ENCODE assay signal across 8 mouse cellular contexts in genomic region chr6:113082229-113082628, GRCm38 (mm10). TPM values are rescaled to one million over a fixed set of nuclear protein-coding genes. Genes with fewer than 3 reads are reported as not detected.
A peak's percentile ranks its signal among the peaks of the same experiment; 100 is the strongest.
DNase-seq lines count a peak whose midpoint lies in the region; ATAC-seq and TF ChIP-seq lines count a peak whose summit lies in the region.

No protein-coding gene starts in this region.

- 0 out of 2 replicates have a peak, but pooled peaks have one; percentile 13 for TF ChIP-seq EP300 in heart, adult 2 months (IDR thresholded peaks at IDR 0.05; ENCODE audit: insufficient read depth, low read depth, low read length)

- H3K4me3 ChIP-seq in heart, adult 2 months, result no peak overlapping the region
- no peak overlapping the region for H3K4me3 ChIP-seq in forebrain, postnatal 0 days (ENCODE audit: low read depth, low read length)
- no peak overlapping the region for H3K4me3 ChIP-seq in neural tube, embryonic 12.5 days

- H3K4me2 ChIP-seq in forebrain, postnatal 0 days (ENCODE audit: low read depth), result peak overlapping the region; percentile 26; the same call in 1 of the 2 replicates
- peak overlapping the region; percentile 51 for H3K4me2 ChIP-seq in neural tube, embryonic 12.5 days (replicated peaks)

- H3K4me1 ChIP-seq in heart, adult 2 months (ENCODE audit: control insufficient read depth, insufficient read depth, low read length), result peaks cover 14% of the 10 kb centered on the region
- H3K4me1 ChIP-seq in forebrain, postnatal 0 days (ENCODE audit: insufficient read depth), result peaks cover 15% of the 10 kb centered on the region
- peaks cover 30% of the 10 kb centered on the region for H3K4me1 ChIP-seq in neural tube, embryonic 12.5 days

- 12% methylated on average over 6 of the region's 6 CpGs for WGBS in heart, adult 2 months
- 8% methylated on average over 6 of the region's 6 CpGs for WGBS in forebrain, postnatal 0 days
- WGBS in neural tube, embryonic 12.5 days, result 17% methylated on average over 6 of the region's 6 CpGs

- H3K79me2 ChIP-seq in heart, adult 2 months (replicated peaks; ENCODE audit: control insufficient read depth, insufficient read depth, low read length), result peaks cover 7% of the 10 kb centered on the region

- ATAC-seq in forebrain, postnatal 0 days, result no peak
- no peak for ATAC-seq in neural tube, embryonic 12.5 days (ENCODE audit: low FRiP score, low read depth)

- H3K36me3 ChIP-seq in heart, adult 2 months (ENCODE audit: control insufficient read depth, insufficient read depth, low read length), result peaks cover 42% of the 10 kb centered on the region
- no peaks in the 10 kb centered on the region for H3K36me3 ChIP-seq in forebrain, postnatal 0 days (ENCODE audit: insufficient read depth)
- H3K36me3 ChIP-seq in neural tube, embryonic 12.5 days, result no peaks in the 10 kb centered on the region

- no peak for TF ChIP-seq POLR2A in heart, adult 2 months (IDR thresholded peaks at IDR 0.05; ENCODE audit: insufficient read depth, low read depth, low read length)

- no peak overlapping the region; the same call in 1 of the 2 replicates for H3K27ac ChIP-seq in heart, adult 2 months
- peak overlapping the region; percentile 50 for H3K27ac ChIP-seq in forebrain, postnatal 0 days (ENCODE audit: low read depth, low read length)
- peak overlapping the region; percentile 46; the same call in 1 of the 2 replicates for H3K27ac ChIP-seq in neural tube, embryonic 12.5 days

- intact Hi-C loops in heart, adult 2 months (cut with DNase I), result no loop called here
- intact Hi-C loops in heart, postnatal 36 days (cut with DNase I), result no loop called here

- H3K27me3 ChIP-seq in heart, adult 2 months (ENCODE audit: control insufficient read depth, insufficient read depth, low read length), result no peaks in the 10 kb centered on the region
- H3K27me3 ChIP-seq in forebrain, postnatal 0 days (ENCODE audit: insufficient read depth, low read length), result no peaks in the 10 kb centered on the region
- H3K27me3 ChIP-seq in neural tube, embryonic 12.5 days (replicated peaks), result no peaks in the 10 kb centered on the region

- H3K9me3 ChIP-seq in forebrain, postnatal 0 days (ENCODE audit: low read length), result no peaks in the 10 kb centered on the region
- no peaks in the 10 kb centered on the region for H3K9me3 ChIP-seq in neural tube, embryonic 12.5 days

- peak overlapping the region; percentile 8 for H3K9ac ChIP-seq in heart, adult 2 months (ENCODE audit: low read depth, low read length)
- peak overlapping the region; percentile 28; the same call in 1 of the 2 replicates for H3K9ac ChIP-seq in forebrain, postnatal 0 days
- 0 out of 2 replicates have a peak overlapping the region, but pooled peaks have one; percentile 26 for H3K9ac ChIP-seq in neural tube, embryonic 12.5 days

- TF ChIP-seq CTCF in heart, adult 2 months (IDR thresholded peaks at IDR 0.05), result no peak
- TF ChIP-seq CTCF in forebrain, postnatal 0 days (IDR thresholded peaks at IDR 0.05; ENCODE audit: low read depth), result no peak

- no peak for DNase-seq in heart, adult 2 months
- DNase-seq in heart, postnatal 36 days, result no peak
- DNase-seq in R1 (ENCODE audit: low read depth, low spot score), result peak; percentile 62
- peak; percentile 5 for DNase-seq in forebrain, postnatal 0 days
- DNase-seq in kidney, postnatal 4 days, result peak; percentile 45 to 55
- no peak for DNase-seq in ovary, postnatal 14 days (ENCODE audit: low spot score)
- no peak for DNase-seq in urinary bladder, postnatal 10 days (ENCODE audit: low spot score)

RNA-seq across cellular contexts. Expression of gene Setd5, which starts 5.1 kb away (rescaled TPM):
- total RNA-seq in heart, adult 2 months (2021), result 10 to 100 TPM; 31.1 to 33.5 TPM
- 14.6 and 21.3 TPM in 2 replicates for polyA plus RNA-seq in heart, adult 2 months (2012; rRNA removed)
- 10 to 100 TPM; 34.3 to 42.0 TPM for total RNA-seq in heart, postnatal 36 days (2021)
- 75.8 and 103 TPM in 2 replicates for total RNA-seq in forebrain, postnatal 0 days (2014; rRNA removed)
- 30.8 and 48.6 TPM in 2 replicates for polyA plus RNA-seq in forebrain, postnatal 0 days (2015; fragmentation: Nextera tagmentation; extraction: Ambion mirVana)
- 50.5 and 57.8 TPM in 2 replicates for polyA plus RNA-seq in neural tube, embryonic 12.5 days (2016; fragmentation: Nextera tagmentation; extraction: Ambion mirVana)

RNA-seq across cellular contexts. Expression of gene Thumpd3, which starts 36.2 kb away (rescaled TPM):
- total RNA-seq in heart, adult 2 months (2021), result 10 to 100 TPM; 17.5 to 19.9 TPM
- 5.0 and 13.1 TPM in 2 replicates for polyA plus RNA-seq in heart, adult 2 months (2012; rRNA removed)
- total RNA-seq in heart, postnatal 36 days (2021), result 10 to 100 TPM; 17.1 to 18.8 TPM
- 50.2 and 64.7 TPM in 2 replicates for total RNA-seq in forebrain, postnatal 0 days (2014; rRNA removed)
- 47.7 and 48.7 TPM in 2 replicates for polyA plus RNA-seq in forebrain, postnatal 0 days (2015; fragmentation: Nextera tagmentation; extraction: Ambion mirVana)
- polyA plus RNA-seq in neural tube, embryonic 12.5 days (2016; fragmentation: Nextera tagmentation; extraction: Ambion mirVana), result 61.2 and 64.0 TPM in 2 replicates

Comparison
In these comparisons a context has a peak if more than half of its experiments do, and no peak if none do; other contexts are left out.
1. DNase-seq: peak in R1 (single experiment), forebrain, postnatal 0 days (single experiment) and kidney, postnatal 4 days (2 of 2); none in heart, adult 2 months (0 of 2), heart, postnatal 36 days (0 of 2), ovary, postnatal 14 days (single experiment) and urinary bladder, postnatal 10 days (single experiment).
2. Peak in every context shown above with its lines, with median percentiles within 50 percentile points of each other: H3K9ac ChIP-seq.